Mouse (Mus musculus) ES-Bruce4 (cell line): Measurements from ENCODE around the gene Srsf3.

Source experiments
- CTCF ChIP-seq: IDR thresholded peaks from one replicate; pipeline ENCODE4 v1.8.1; 2011; ENCODE audit warnings: low read depth, low read length
- EP300 ChIP-seq: IDR thresholded peaks from 2 replicates; pipeline ENCODE4 v1.6.1; 2011; ENCODE audit warnings: low read depth, low read length; ENCODE audit not compliant: insufficient read depth
- POLR2A ChIP-seq: IDR thresholded peaks from one replicate; pipeline ENCODE4 v1.8.1; 2011; ENCODE audit warnings: low read length; ENCODE audit not compliant: insufficient read depth

- TF ChIP-seq EP300 (no peak), POLR2A (no peak), CTCF (no peak)
These were observed 1.8 kb downstream of the Srsf3 start for GRCm38 (mm10) chr17:29034264-29034663.
